Mouse (Mus musculus): ENCODE measurements at regions not wholly inside any gene's neighbourhood (a gene's known extent, or its start where the extent isn't known, plus 50 kb on each side); places are given as distances from the start of the nearest gene placed in this dataset.

GRCm38 (mm10) chr15:87958866-87959265 lies 414.8 kb downstream of the Fam19a5 start:
- TF ChIP-seq CTCF (IDR thresholded peaks at IDR 0.05 in 2 of 3, conservative IDR thresholded peaks at IDR 0.05 in 1 of 3; ENCODE audit: control insufficient read depth in 1 of 3, insufficient read depth in 1 of 3, low read depth in 2 of 3, low read length in 3 of 3, poor library complexity in 1 of 3, severe bottlenecking in 1 of 3) = no peak
- no peak for TF ChIP-seq POLR2A (IDR thresholded peaks at IDR 0.05; ENCODE audit: control insufficient read depth in 1 of 2, insufficient read depth in 1 of 2, low read depth in 1 of 2, low read length in 2 of 2, poor library complexity in 1 of 2)
